Mouse (Mus musculus) cerebellum, adult 2 months (tissue): Measurements from ENCODE around the gene Zim1.

Source experiments
- CTCF ChIP-seq: fragments of 200-500 bp; IDR thresholded peaks from 2 replicates; pipeline ENCODE4 v1.5.1; 2011; ENCODE audit warnings: low read depth, mild to moderate bottlenecking, control low read depth, low read length, moderate library complexity, borderline replicate concordance; ENCODE audit not compliant: insufficient read depth
- POLR2A ChIP-seq: fragments of 200-500 bp; IDR thresholded peaks from 2 replicates; pipeline ENCODE4 v1.6.1; 2011; ENCODE audit warnings: low read length, control low read depth, borderline replicate concordance; ENCODE audit not compliant: insufficient read depth

GRCm38 (mm10) chr7:6731373-6731772 is 35.1 kb upstream of the Zim1 start:
- no peak for TF ChIP-seq CTCF
- TF ChIP-seq POLR2A = no peak
